Mouse (Mus musculus) kidney, postnatal 0 days (tissue): ENCODE results near the gene Fam221b. TPM values are rescaled to one million over a fixed set of nuclear protein-coding genes. Genes with fewer than 3 reads are reported as not detected.

Experiments
- ATAC-seq: fragments of 200-750 bp; cut with Nextera tagmentation; replicated peaks from 2 replicates; pipeline ENCODE4 v1.8.0; 2017; ENCODE audit warnings: low read depth, moderate number of reproducible peaks, moderate TSS enrichment, moderate library complexity; ENCODE audit not compliant: low FRiP score
- DNase-seq: peaks from one replicate; pipeline ENCODE4 v3.0.0-alpha.2; 2016; ENCODE audit warnings: low spot score
- H3K27ac ChIP-seq: fragments of 300-500 bp; sonication (generic); 2 replicates; pipeline ENCODE4 v1.5.1; 2014; ENCODE audit warnings: mild to moderate bottlenecking
- H3K27me3 ChIP-seq: fragments of 300-500 bp; sonication (generic); 2 replicates; pipeline ENCODE4 v1.6.1; 2014; ENCODE audit warnings: low read length, mixed read lengths; ENCODE audit not compliant: insufficient read depth
- H3K36me3 ChIP-seq: fragments of 300-500 bp; sonication (generic); 2 replicates; pipeline ENCODE4 v1.6.1; 2014; ENCODE audit warnings: low read length, mixed read lengths; ENCODE audit not compliant: insufficient read depth
- H3K4me1 ChIP-seq: fragments of 300-500 bp; sonication (generic); replicated peaks from 2 replicates; pipeline ENCODE4 v1.6.1; 2014; ENCODE audit warnings: antibody characterized with exemption, low read length, mixed read lengths; ENCODE audit not compliant: insufficient read depth
- H3K4me2 ChIP-seq: fragments of 300-500 bp; sonication (generic); 2 replicates; pipeline ENCODE4 v1.6.1; 2014; ENCODE audit warnings: mild to moderate bottlenecking, low read length, moderate library complexity, mixed read lengths
- H3K4me3 ChIP-seq: fragments of 300-500 bp; sonication (generic); replicated peaks from 2 replicates; pipeline ENCODE4 v1.5.1; 2014; ENCODE audit warnings: low read depth, low read length
- H3K9ac ChIP-seq: fragments of 300-500 bp; sonication (generic); 2 replicates; pipeline ENCODE4 v1.6.1; 2014; ENCODE audit warnings: low read depth, low read length
- H3K9me3 ChIP-seq: fragments of 300-500 bp; sonication (generic); replicated peaks from 2 replicates; pipeline ENCODE4 v1.6.1; 2016; ENCODE audit warnings: low read length, inconsistent platforms, mixed read lengths
- CTCF ChIP-seq: IDR thresholded peaks from 2 replicates; pipeline ENCODE4 v1.5.1; 2016; ENCODE audit warnings: antibody characterized with exemption, low read depth, mild to moderate bottlenecking, moderate library complexity
- WGBS: fragments of 180-500 bp; shearing (Covaris S2); extraction: QIAGEN DNeasy Blood & Tissue Kit; methylation state at CpG from one replicate; pipeline ENCODE4 v1.1.7; 2014; 5-methylcytosine and 5-hydroxymethylcytosine counted together
- polyA plus RNA-seq: library from polyadenylated mRNA; unstranded; fragments of >200 nt; fragmentation: Nextera tagmentation; extraction: Ambion mirVana; gene quantifications from 2 replicates; pipeline ENCODE4 v1.2.1, GENCODE M21; 2015

Fam221b gene
- polyA plus RNA-seq, 1 experiment from 2014 or later, result 2.9 TPM

- H3K4me2 ChIP-seq, result peak overlapping the region; percentile 67
- peak overlapping the region; percentile 93 for H3K9ac ChIP-seq
- no peaks in the 10 kb centered on the region for H3K27me3 ChIP-seq
- 4% methylated on average over 34 of the region's 34 CpGs for WGBS
- no peaks in the 10 kb centered on the region for H3K36me3 ChIP-seq
- peak; percentile 13; the same call in 1 of the 2 replicates for TF ChIP-seq CTCF
- peak; percentile 21 for DNase-seq
- H3K27ac ChIP-seq, result peak overlapping the region; percentile 97
- peak overlapping the region; percentile 92 for H3K4me3 ChIP-seq
- no peaks in the 10 kb centered on the region for H3K4me1 ChIP-seq
- ATAC-seq, result peak; percentile 59
- H3K9me3 ChIP-seq, result no peaks in the 10 kb centered on the region
Observed at GRCm38 (mm10) chr4:43655656-43656338, 13.1 kb downstream of the Fam221b start.

GRCm38 (mm10) chr4:43653161-43654015 is 15.6 kb downstream of the Fam221b start, which contains the start of gene Spag8:
Spag8 (minus strand) TSS chr4:43653594.
- Histone ChIP-seq H3K9ac (no peak within 1 kb of the TSS), H3K27ac (no peak within 1 kb of the TSS), H3K4me1 (no peaks in the 10 kb centered on the region), H3K36me3 (no peaks in the 10 kb centered on the region; the same call in 1 of the 2 replicates), H3K4me2 (peak within 1 kb of the TSS; percentile 29; the same call in 1 of the 2 replicates), H3K4me3 (no peak within 1 kb of the TSS), H3K9me3 (no peaks in the 10 kb centered on the region), H3K27me3 (no peaks in the 10 kb centered on the region)
- DNase-seq, result peak; percentile 61
- no peak for ATAC-seq
- TF ChIP-seq CTCF, result no peak
- WGBS, result 19% methylated on average over 24 of the region's 24 CpGs

GRCm38 (mm10) chr4:43652726-43653125 is 16.2 kb downstream of the Fam221b start:
- Histone ChIP-seq H3K4me3 (no peak overlapping the region), H3K4me2 (no peak overlapping the region), H3K4me1 (no peaks in the 10 kb centered on the region), H3K9me3 (no peaks in the 10 kb centered on the region), H3K27ac (no peak overlapping the region), H3K9ac (no peak overlapping the region), H3K36me3 (no peaks in the 10 kb centered on the region; the same call in 1 of the 2 replicates), H3K27me3 (no peaks in the 10 kb centered on the region)
- ATAC-seq (no peak), DNase-seq (no peak)
- WGBS, result 91% methylated on average over 4 of the region's 4 CpGs
- TF ChIP-seq CTCF, result no peak

GRCm38 (mm10) chr4:43649783-43650182 is 19.2 kb downstream of the Fam221b start:
- WGBS, result 96% methylated on average over 3 of the region's 3 CpGs
- no peak overlapping the region for H3K4me2 ChIP-seq
- no peak for ATAC-seq
- H3K27ac ChIP-seq, result no peak overlapping the region
- no peaks in the 10 kb centered on the region for H3K9me3 ChIP-seq
- H3K4me1 ChIP-seq, result no peaks in the 10 kb centered on the region
- H3K36me3 ChIP-seq, result peaks cover 4% of the 10 kb centered on the region; the same call in 1 of the 2 replicates
- no peaks in the 10 kb centered on the region for H3K27me3 ChIP-seq
- no peak for DNase-seq
- TF ChIP-seq CTCF, result peak; percentile 44; the same call in 1 of the 2 replicates
- no peak overlapping the region for H3K9ac ChIP-seq
- no peak overlapping the region for H3K4me3 ChIP-seq

GRCm38 (mm10) chr4:43640491-43640890 is 28.5 kb downstream of the Fam221b start:
- TF ChIP-seq CTCF, result no peak
- no peak for DNase-seq
- WGBS, result 84% methylated on average over 6 of the region's 6 CpGs
- no peaks in the 10 kb centered on the region for H3K27me3 ChIP-seq
- no peak overlapping the region for H3K4me2 ChIP-seq
- H3K27ac ChIP-seq, result no peak overlapping the region
- no peaks in the 10 kb centered on the region for H3K4me1 ChIP-seq
- ATAC-seq, result no peak
- no peak overlapping the region for H3K9ac ChIP-seq
- no peaks in the 10 kb centered on the region for H3K36me3 ChIP-seq
- H3K9me3 ChIP-seq, result no peaks in the 10 kb centered on the region
- no peak overlapping the region for H3K4me3 ChIP-seq

GRCm38 (mm10) chr4:43640076-43640475 is 28.9 kb downstream of the Fam221b start:
- TF ChIP-seq CTCF, result no peak
- H3K4me3 ChIP-seq, result no peak overlapping the region
- H3K4me1 ChIP-seq, result no peaks in the 10 kb centered on the region
- no peak for DNase-seq
- WGBS, result 76% methylated on average over 9 of the region's 9 CpGs
- no peak overlapping the region for H3K9ac ChIP-seq
- H3K36me3 ChIP-seq, result no peaks in the 10 kb centered on the region
- no peaks in the 10 kb centered on the region for H3K27me3 ChIP-seq
- no peak for ATAC-seq
- no peaks in the 10 kb centered on the region for H3K9me3 ChIP-seq
- no peak overlapping the region for H3K27ac ChIP-seq
- H3K4me2 ChIP-seq, result no peak overlapping the region
